ENCODE assay signal across 13 mouse cellular contexts in genomic region chr4:62641656-62642055, GRCm38 (mm10).
DNase-seq lines count a peak whose midpoint lies in the region; ATAC-seq and TF ChIP-seq lines count a peak whose summit lies in the region.
"Had no signal": no experiment of that assay in that cellular context is flagged by ENCODE, and none has a peak within 500 bp of the region (broad histone marks: within the 10 kb centered on the region; RNA-seq: fewer than 3 reads in every experiment).

No protein-coding gene starts in this region.

- DNase-seq in heart, postnatal 25 days (ENCODE audit: low spot score), result no peak
- DNase-seq in liver, postnatal 0 days, result no peak
- no peak for DNase-seq in layer of hippocampus, postnatal 10 days (ENCODE audit: low spot score in 2 of 2)
- no peak for DNase-seq in spleen, adult 18-20 months
- DNase-seq: adrenal gland, postnatal 25 days; cerebellum, adult 18-20 months; lung, postnatal 36 days; retina, postnatal 1 day had no signal

- no peak overlapping the region for H3K4me3 ChIP-seq in heart, embryonic 13.5 days
- H3K4me3 ChIP-seq in liver, postnatal 0 days (ENCODE audit: low read depth, low read length), result no peak overlapping the region
- no peak overlapping the region for H3K4me3 ChIP-seq in liver, embryonic 12.5 days
- no peak overlapping the region for H3K4me3 ChIP-seq in hindbrain, embryonic 13.5 days
- H3K4me3 ChIP-seq in stomach, embryonic 15.5 days (replicated peaks), result no peak overlapping the region

- H3K9ac ChIP-seq in heart, embryonic 13.5 days, result peak overlapping the region; percentile 50
- H3K9ac ChIP-seq in liver, postnatal 0 days (replicated peaks), result no peak overlapping the region
- no peak overlapping the region for H3K9ac ChIP-seq in liver, embryonic 12.5 days
- H3K9ac ChIP-seq in hindbrain, embryonic 13.5 days, result no peak overlapping the region
- H3K9ac ChIP-seq in stomach, embryonic 15.5 days, result no peak overlapping the region

- 58% methylated on average over 3 of the region's 3 CpGs for WGBS in heart, embryonic 13.5 days
- 56% methylated on average over 3 of the region's 3 CpGs for WGBS in liver, postnatal 0 days (ENCODE audit: insufficient replicate concordance)
- WGBS in liver, embryonic 12.5 days (ENCODE audit: insufficient replicate concordance), result 34% methylated on average over 3 of the region's 3 CpGs
- 81% methylated on average over 3 of the region's 3 CpGs for WGBS in hindbrain, embryonic 13.5 days
- 67% methylated on average over 3 of the region's 3 CpGs for WGBS in stomach, embryonic 15.5 days

- no peak for ATAC-seq in heart, embryonic 13.5 days (ENCODE audit: extremely low read depth, insufficient number of reproducible peaks, low FRiP score, low TSS enrichment)
- ATAC-seq in liver, postnatal 0 days, result no peak
- ATAC-seq in liver, embryonic 12.5 days, result no peak
- no peak for ATAC-seq in hindbrain, embryonic 13.5 days (ENCODE audit: low FRiP score)
- ATAC-seq in stomach, embryonic 15.5 days (ENCODE audit: insufficient read depth, low FRiP score, low read depth), result no peak
- ATAC-seq: Patski had no signal

- no peaks in the 10 kb centered on the region for H3K9me3 ChIP-seq in heart, embryonic 13.5 days
- H3K9me3 ChIP-seq in liver, postnatal 0 days (ENCODE audit: low read length), result no peaks in the 10 kb centered on the region
- H3K9me3 ChIP-seq in liver, embryonic 12.5 days (replicated peaks), result no peaks in the 10 kb centered on the region
- H3K9me3 ChIP-seq in hindbrain, embryonic 13.5 days, result no peaks in the 10 kb centered on the region
- H3K9me3 ChIP-seq in stomach, embryonic 15.5 days, result no peaks in the 10 kb centered on the region

- no peak for TF ChIP-seq EP300 in liver, postnatal 0 days (IDR thresholded peaks at IDR 0.05; ENCODE audit: low read depth)

- H3K36me3 ChIP-seq in heart, embryonic 13.5 days, result peaks cover 17% of the 10 kb centered on the region
- H3K36me3 ChIP-seq in liver, postnatal 0 days (replicated peaks; ENCODE audit: insufficient read depth, low read length), result no peaks in the 10 kb centered on the region
- H3K36me3 ChIP-seq in liver, embryonic 12.5 days, result no peaks in the 10 kb centered on the region
- H3K36me3 ChIP-seq in hindbrain, embryonic 13.5 days, result no peaks in the 10 kb centered on the region; the same call in 1 of the 2 replicates
- no peaks in the 10 kb centered on the region; the same call in 1 of the 2 replicates for H3K36me3 ChIP-seq in stomach, embryonic 15.5 days

- no peak for TF ChIP-seq CTCF in liver, postnatal 0 days (IDR thresholded peaks at IDR 0.05; ENCODE audit: low read depth)

- H3K27me3 ChIP-seq in heart, embryonic 13.5 days (replicated peaks), result peaks cover 50% of the 10 kb centered on the region
- H3K27me3 ChIP-seq in liver, postnatal 0 days (ENCODE audit: insufficient read depth, low read length), result no peaks in the 10 kb centered on the region
- no peaks in the 10 kb centered on the region for H3K27me3 ChIP-seq in liver, embryonic 12.5 days (replicated peaks)
- peaks cover 5% of the 10 kb centered on the region; the same call in 1 of the 2 replicates for H3K27me3 ChIP-seq in hindbrain, embryonic 13.5 days
- H3K27me3 ChIP-seq in stomach, embryonic 15.5 days (replicated peaks), result no peaks in the 10 kb centered on the region
- H3K27me3 ChIP-seq: Patski had no signal

- peak overlapping the region; percentile 91 for H3K27ac ChIP-seq in heart, embryonic 13.5 days (replicated peaks)
- H3K27ac ChIP-seq in liver, postnatal 0 days (ENCODE audit: low read depth), result peak overlapping the region; percentile 62; the same call in 1 of the 2 replicates
- H3K27ac ChIP-seq in liver, embryonic 12.5 days, result no peak overlapping the region
- H3K27ac ChIP-seq in hindbrain, embryonic 13.5 days, result peak overlapping the region; percentile 40
- peak overlapping the region; percentile 65; the same call in 1 of the 2 replicates for H3K27ac ChIP-seq in stomach, embryonic 15.5 days

- H3K4me1 ChIP-seq in heart, embryonic 13.5 days, result peaks cover 80% of the 10 kb centered on the region
- peaks cover 10% of the 10 kb centered on the region for H3K4me1 ChIP-seq in liver, postnatal 0 days (ENCODE audit: insufficient read depth)
- peaks cover 17% of the 10 kb centered on the region for H3K4me1 ChIP-seq in liver, embryonic 12.5 days
- H3K4me1 ChIP-seq in hindbrain, embryonic 13.5 days (replicated peaks), result peaks cover 24% of the 10 kb centered on the region
- peaks cover 18% of the 10 kb centered on the region for H3K4me1 ChIP-seq in stomach, embryonic 15.5 days

- H3K4me2 ChIP-seq in heart, embryonic 13.5 days, result no peak overlapping the region
- no peak overlapping the region for H3K4me2 ChIP-seq in liver, postnatal 0 days (ENCODE audit: low read depth, low read length)
- H3K4me2 ChIP-seq in liver, embryonic 12.5 days, result no peak overlapping the region
- H3K4me2 ChIP-seq in hindbrain, embryonic 13.5 days, result no peak overlapping the region
- no peak overlapping the region for H3K4me2 ChIP-seq in stomach, embryonic 15.5 days

- intact Hi-C loops in heart, postnatal 25 days (cut with DNase I), result loop anchor here (2.0 kb wide), 2 partner anchors 19 to 51 kb away; no protein-coding TSS in a partner anchor
